Mouse (Mus musculus): ENCODE results near the gene Trpt1. TPM values are rescaled to one million over a fixed set of nuclear protein-coding genes. Genes with fewer than 3 reads are reported as not detected.
A peak's percentile ranks its signal among the peaks of the same experiment; 100 is the strongest.

Gene Trpt1
- total RNA-seq, 2 experiments from 2014 or later: 17.6 to 21.4 TPM

- intact Hi-C loops (cut with DNase I): no loop called here
- peak; percentile 72 for DNase-seq
These were observed 43.3 kb downstream of the Trpt1 start for GRCm38 (mm10) chr19:7039088-7039720.

DNA sequence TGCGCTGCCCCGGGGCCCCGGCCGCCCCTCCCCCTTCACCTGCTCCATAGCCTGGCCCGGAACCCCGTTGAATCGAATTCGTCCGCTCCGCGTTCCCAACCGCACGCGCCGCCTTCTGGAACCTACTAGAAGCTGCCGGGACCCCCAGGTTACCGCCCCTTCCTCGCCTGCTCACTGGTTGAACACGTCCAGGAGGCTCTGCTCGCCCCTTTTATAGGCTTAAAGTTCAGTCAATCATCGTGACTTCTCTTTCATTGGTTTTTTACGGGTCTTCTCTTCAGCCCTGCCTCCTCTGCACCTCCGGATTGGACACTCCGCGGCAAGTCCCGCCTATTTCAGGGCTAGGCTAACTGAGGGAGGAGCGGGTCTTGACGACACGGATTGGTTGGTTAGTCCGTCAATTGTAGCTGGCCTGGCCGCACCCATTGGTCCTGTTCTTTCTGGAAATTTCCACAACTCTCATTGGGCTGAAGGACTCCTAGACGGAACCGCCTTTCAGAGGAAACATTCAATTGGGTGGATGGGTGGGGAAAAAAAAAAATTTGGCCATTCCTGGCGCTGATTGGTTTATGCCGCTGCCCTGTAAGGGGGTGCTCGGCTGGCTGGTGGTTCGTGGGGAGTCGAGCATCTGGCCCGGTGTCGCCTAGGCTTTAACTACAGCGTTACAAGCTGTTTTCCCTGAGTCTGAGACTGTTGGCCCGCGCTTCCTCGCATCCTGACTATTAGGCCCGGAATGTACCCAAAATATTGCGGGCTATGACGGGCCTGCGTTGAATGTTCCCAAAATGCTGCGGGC lies 44.1 kb downstream of the Trpt1 start, which contains the start of gene Stip1:
Stip1 (minus strand) TSS at position 127 of the 796 bp plus-strand sequence.
- DNase-seq: peak; percentile 99
- intact Hi-C loops (cut with DNase I): no loop called here

DNA sequence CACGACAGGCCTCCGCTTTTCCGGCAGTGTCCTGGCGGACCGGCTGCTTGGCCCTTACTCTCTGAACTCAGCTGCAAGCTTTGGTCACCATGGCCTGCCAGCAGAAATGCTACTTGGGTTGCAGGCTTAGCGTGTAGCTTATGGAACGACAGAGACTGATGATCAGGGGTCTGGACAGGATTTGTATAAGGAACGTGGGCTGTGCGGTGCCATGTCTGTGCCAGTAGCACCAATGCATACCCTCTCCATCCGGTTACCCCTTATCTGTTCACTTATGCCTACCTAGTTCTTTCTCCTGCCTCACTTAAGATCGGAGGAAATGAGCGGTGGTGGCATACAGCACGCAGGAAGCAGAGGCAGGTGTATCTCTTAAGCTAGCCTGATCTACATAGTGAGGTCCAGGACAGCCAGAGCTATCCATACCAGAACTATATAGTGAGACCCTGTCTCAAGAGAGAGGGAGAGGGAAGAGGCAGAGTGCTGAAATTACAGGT lies 44.8 kb downstream of the Trpt1 start:
- intact Hi-C loops (cut with DNase I): no loop called here
- no peak for DNase-seq

- intact Hi-C loops (cut with DNase I): no loop called here
- no peak for DNase-seq
These were observed 45.2 kb downstream of the Trpt1 start for GRCm38 (mm10) chr19:7041171-7041570.

DNA sequence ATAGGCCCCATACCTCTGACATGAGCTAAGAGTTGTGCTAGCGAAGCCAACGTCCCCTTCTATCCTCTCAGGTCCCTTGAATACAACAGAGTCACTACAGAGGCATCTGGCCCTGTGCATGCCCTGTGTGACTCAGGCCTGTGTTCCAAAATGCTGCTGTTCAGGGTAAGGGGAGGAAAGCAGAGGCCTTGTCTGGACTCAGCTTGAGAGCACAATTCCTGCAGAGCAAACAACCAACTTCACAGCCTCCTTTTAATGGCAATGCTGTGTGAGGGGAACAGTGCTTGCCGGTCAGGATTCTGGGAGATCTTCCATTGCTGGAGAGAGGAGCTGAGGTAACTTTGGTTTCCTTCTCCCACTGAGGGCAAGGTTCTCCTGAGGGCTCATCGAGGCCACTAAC lies 48.3 kb downstream of the Trpt1 start:
- intact Hi-C loops (cut with DNase I): no loop called here
- no peak for DNase-seq

DNA sequence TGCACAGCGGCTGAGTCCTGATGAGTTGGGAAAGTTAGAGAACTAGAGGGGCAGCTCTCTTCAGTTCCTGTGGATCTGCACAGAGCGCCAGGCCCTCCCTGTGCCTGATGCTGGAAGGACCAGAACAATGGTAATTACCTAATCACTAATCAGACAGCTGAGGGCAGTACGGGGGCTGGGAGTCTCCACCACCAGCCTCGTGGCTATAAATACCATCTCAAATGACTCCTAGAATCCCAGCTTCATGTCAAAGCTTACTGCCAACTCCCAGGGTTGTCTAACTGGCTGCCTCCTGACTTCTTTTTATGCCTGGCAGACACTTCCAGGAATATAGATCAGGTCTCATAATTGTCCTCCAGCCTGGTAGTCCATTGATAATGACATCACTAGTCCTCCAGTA lies 48.8 kb downstream of the Trpt1 start:
- intact Hi-C loops (cut with DNase I): no loop called here
- no peak for DNase-seq

Other genes with a start within 250 kb of the Trpt1 start
- gene Rps6ka4, start 155.5 kb upstream of the Trpt1 start, total RNA-seq (2021): 10 to 100 TPM; 22.5 to 23.5 TPM
- under 1 TPM; 0.82 to 0.91 TPM for gene Ccdc88b, start 137.9 kb upstream of the Trpt1 start, total RNA-seq (2021)
- gene Trmt112, start 86.4 kb upstream of the Trpt1 start, total RNA-seq (2021): 10 to 100 TPM; 42.5 to 43.0 TPM
- gene Prdx5, start 86.0 kb upstream of the Trpt1 start, total RNA-seq (2021): 100 to 1,000 TPM; 203 to 204 TPM
- 10 to 100 TPM; 30.4 to 32.7 TPM for gene Esrra, start 74.3 kb upstream of the Trpt1 start, total RNA-seq (2021)
- 10 to 100 TPM in 1 of 2 experiments, 1 to 10 TPM in 1; 6.2 to 11.1 TPM for gene Catsperz, start 70.8 kb upstream of the Trpt1 start, total RNA-seq (2021)
- gene Kcnk4, start 61.6 kb upstream of the Trpt1 start, total RNA-seq (2021): 10 to 100 TPM; 13.8 to 15.5 TPM
- 10 to 100 TPM; 46.2 to 47.1 TPM for gene Bad, start 54.3 kb upstream of the Trpt1 start, total RNA-seq (2021)
- 10 to 100 TPM; 56.8 to 63.6 TPM for gene Gpr137, start 53.7 kb upstream of the Trpt1 start, total RNA-seq (2021)
- 100 to 1,000 TPM; 335 to 369 TPM for gene Ppp1r14b, start 21.2 kb upstream of the Trpt1 start, total RNA-seq (2021)
- 10 to 100 TPM; 13.7 to 15.1 TPM for gene Plcb3, start 19.7 kb upstream of the Trpt1 start, total RNA-seq (2021)
- 10 to 100 TPM; 43.7 to 44.4 TPM for gene Fkbp2, start 15.6 kb upstream of the Trpt1 start, total RNA-seq (2021)
- gene Vegfb, start 8.5 kb upstream of the Trpt1 start, total RNA-seq (2021): 10 to 100 TPM; 74.4 to 80.7 TPM
- 10 to 100 TPM; 14.0 to 17.7 TPM for gene Dnajc4, start 3.6 kb upstream of the Trpt1 start, total RNA-seq (2021)
- 10 to 100 TPM in 1 of 2 experiments, 1 to 10 TPM in 1; 8.9 to 11.5 TPM for gene Nudt22, start within 50 bp of the Trpt1 start, total RNA-seq (2021)
- gene Fermt3, start 23.3 kb downstream of the Trpt1 start, total RNA-seq (2021): 1 to 10 TPM; 3.2 to 3.4 TPM
- 100 to 1,000 TPM; 127 to 130 TPM for gene Stip1, start 43.8 kb downstream of the Trpt1 start, total RNA-seq (2021)
- gene Macrod1, start 60.7 kb downstream of the Trpt1 start, total RNA-seq (2021): 1 to 10 TPM; 5.5 to 6.3 TPM
- gene Flrt1, start 109.6 kb downstream of the Trpt1 start, total RNA-seq (2021): 10 to 100 TPM; 22.4 to 23.5 TPM
- 100 to 1,000 TPM; 181 TPM for gene Otub1, start 210.2 kb downstream of the Trpt1 start, total RNA-seq (2021)
- gene Cox8a, start 221.5 kb downstream of the Trpt1 start, total RNA-seq (2021): 100 to 1,000 TPM; 469 to 499 TPM
- 10 to 100 TPM; 45.6 to 49.9 TPM for gene Naa40, start 245.1 kb downstream of the Trpt1 start, total RNA-seq (2021)

Data from left cerebral cortex, postnatal 4 days (tissue).